Mouse (Mus musculus) left cerebral cortex, postnatal 36 days (tissue): Measurements from ENCODE around the gene Inpp4b. TPM values are rescaled to one million over a fixed set of nuclear protein-coding genes. Genes with fewer than 3 reads are reported as not detected.
"Not testable (repeated sequence)": the region's sequence is repeated elsewhere in the genome, so short reads cannot be mapped to it uniquely, and the experiment has no call there.

ENCODE experiments used
- DNase-seq, 2 experiments: peaks; one replicate each; pipeline ENCODE4 v3.0.0; 2021 to 2022; ENCODE audit warnings: low spot score in 2 of 2, mixed read lengths in 1 of 2
- intact Hi-C: fragments of 180-260 bp; cut with DNase I; formaldehyde crosslinking; loops from one replicate; pipeline ENCODE4 v1.15.1; 2025
- total RNA-seq, 2 experiments: library from RNA; stranded (reverse); gene quantifications; 2 replicates each; pipeline ENCODE4 v1.2.3; 2021

Gene Inpp4b
- total RNA-seq, 2 experiments from 2014 or later: 9.9 to 13.1 TPM

DNA sequence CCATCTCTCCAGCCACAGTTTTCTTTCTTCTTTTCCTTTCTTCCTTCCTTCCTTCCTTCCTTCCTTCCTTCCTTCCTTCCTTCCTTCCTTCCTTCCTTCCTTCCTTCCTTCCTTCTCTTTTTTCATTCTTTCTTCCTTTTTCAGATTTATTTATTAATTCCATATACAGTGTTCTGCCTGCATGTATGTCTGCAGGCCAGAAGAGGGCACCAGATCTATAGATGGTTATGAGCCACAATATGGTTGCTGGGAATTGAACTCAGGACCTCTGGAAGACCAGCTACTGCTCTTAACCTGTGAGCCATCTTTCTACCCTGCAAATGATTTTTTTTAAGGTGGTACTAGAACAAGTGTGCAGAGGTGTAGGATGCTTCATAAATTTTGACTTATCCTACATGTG, 689.7 kb downstream of the Inpp4b start:
- DNase-seq, intact Hi-C loops: not testable (repeated sequence)

DNA sequence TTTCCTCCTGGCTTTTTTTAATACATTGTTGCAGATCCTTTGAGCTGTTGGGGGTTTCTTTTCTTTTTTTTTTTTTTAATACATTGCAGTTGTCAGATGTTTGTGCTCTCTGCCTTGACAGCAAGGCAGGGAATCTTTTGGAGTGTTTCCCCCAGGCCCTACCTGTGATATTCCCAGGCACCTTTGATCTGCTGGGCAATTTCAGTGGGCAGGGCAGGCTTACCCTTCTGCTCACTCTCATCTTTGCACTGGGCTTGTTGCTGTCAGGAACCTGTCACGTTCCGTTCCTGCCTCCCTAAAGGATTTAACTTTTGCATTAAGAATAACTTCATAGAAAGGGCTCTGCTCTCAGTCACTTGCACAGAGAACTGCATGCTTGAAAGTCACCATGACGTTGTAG, 711.7 kb downstream of the Inpp4b start:
- intact Hi-C loops: no loop called here
- DNase-seq: no peak

GRCm38 (mm10) chr8:82067619-82068018, 725.3 kb downstream of the Inpp4b start:
- intact Hi-C loops: no loop called here
- no peak for DNase-seq

- DNase-seq: no peak
- intact Hi-C loops: no loop called here
These were observed 736.9 kb downstream of the Inpp4b start for GRCm38 (mm10) chr8:82079267-82079666.

- intact Hi-C loops, DNase-seq: not testable (repeated sequence)
These were observed 744.3 kb downstream of the Inpp4b start for GRCm38 (mm10) chr8:82086631-82087030.

- intact Hi-C loops: no loop called here
- no peak for DNase-seq
These were observed 748.5 kb downstream of the Inpp4b start for GRCm38 (mm10) chr8:82090901-82091300.

GRCm38 (mm10) chr8:82093274-82093673, 750.9 kb downstream of the Inpp4b start:
- intact Hi-C loops: no loop called here
- DNase-seq: no peak

- intact Hi-C loops: no loop called here
- no peak for DNase-seq
These were observed 762.2 kb downstream of the Inpp4b start for GRCm38 (mm10) chr8:82104560-82104959.

DNA sequence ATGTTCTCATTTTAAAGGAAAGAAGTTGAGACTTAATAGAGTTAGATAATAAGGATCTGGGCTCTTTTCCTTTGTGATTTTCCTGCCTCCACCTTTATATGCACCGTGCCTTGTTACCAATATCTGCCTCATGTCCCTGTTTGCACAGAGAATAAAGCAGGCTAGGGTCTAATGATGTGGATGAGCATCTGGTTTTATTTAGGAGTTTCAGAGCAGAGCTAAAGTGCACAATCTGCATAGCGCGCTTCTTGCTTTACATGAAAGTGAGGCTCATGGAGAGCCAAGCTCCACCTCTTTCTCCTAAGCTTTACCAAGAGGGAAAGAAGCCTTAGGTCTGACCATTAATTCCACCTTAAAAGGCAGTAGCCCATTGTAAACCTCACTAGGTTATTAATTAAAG, 763.8 kb downstream of the Inpp4b start:
- no peak for DNase-seq
- intact Hi-C loops: no loop called here

DNA sequence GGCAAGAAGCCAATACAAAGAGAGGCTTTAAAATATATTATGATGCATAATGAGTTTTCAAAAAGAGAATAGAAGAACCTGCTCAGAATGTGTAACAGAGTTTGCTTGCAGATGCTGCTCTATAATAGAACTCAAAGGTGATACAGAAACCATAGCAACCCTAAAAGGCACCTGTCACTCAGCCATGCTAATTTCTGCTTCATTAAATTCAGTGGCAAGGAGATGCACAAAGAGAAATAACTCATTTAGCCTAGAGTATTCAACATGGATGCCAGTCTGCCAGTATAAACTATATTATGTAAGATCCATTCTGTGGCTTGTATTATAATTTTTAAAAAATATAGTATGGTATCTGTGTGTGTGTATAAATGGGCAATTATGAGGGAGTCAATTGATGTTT, 807.9 kb downstream of the Inpp4b start:
- no peak for DNase-seq
- intact Hi-C loops: no loop called here

- DNase-seq: no peak
These were observed 815.6 kb downstream of the Inpp4b start for GRCm38 (mm10) chr8:82157928-82158327.

More at GRCm38 (mm10) chr8:82157928-82158327, 815.6 kb downstream of the Inpp4b start:
- intact Hi-C loops: no loop called here
